Mouse (Mus musculus) brain, embryonic 14.5 days (tissue): ENCODE measurements around the gene Vnn3. TPM values are rescaled to one million over a fixed set of nuclear protein-coding genes. Genes with fewer than 3 reads are reported as not detected.

ENCODE experiments used
- DNase-seq: peaks from one replicate; pipeline ENCODE4 v3.0.0-alpha.2; 2011; ENCODE audit warnings: low read depth
- CTCF ChIP-seq: fragments of 200-500 bp; IDR thresholded peaks from 2 replicates; pipeline ENCODE4 v1.5.1; 2012; ENCODE audit warnings: inconsistent platforms, mild to moderate bottlenecking, moderate library complexity, borderline replicate concordance; ENCODE audit not compliant: insufficient read depth, insufficient read length; ENCODE audit errors: extremely low read depth
- POLR2A ChIP-seq: fragments of 200-500 bp; IDR thresholded peaks from 2 replicates; pipeline ENCODE4 v1.6.1; 2012; ENCODE audit warnings: mild to moderate bottlenecking, inconsistent platforms, borderline replicate concordance; ENCODE audit not compliant: poor library complexity, insufficient read depth, insufficient read length, severe bottlenecking; ENCODE audit errors: extremely low read depth
- polyA plus RNA-seq: library from polyadenylated mRNA; depleted of rRNA; stranded (reverse); fragments of >200 nt; gene quantifications from 2 replicates; pipeline ENCODE4 v1.2.3, GENCODE M21; 2012; rRNA removed

Gene Vnn3
- polyA plus RNA-seq, 1 experiment = 0.10 TPM

DNA sequence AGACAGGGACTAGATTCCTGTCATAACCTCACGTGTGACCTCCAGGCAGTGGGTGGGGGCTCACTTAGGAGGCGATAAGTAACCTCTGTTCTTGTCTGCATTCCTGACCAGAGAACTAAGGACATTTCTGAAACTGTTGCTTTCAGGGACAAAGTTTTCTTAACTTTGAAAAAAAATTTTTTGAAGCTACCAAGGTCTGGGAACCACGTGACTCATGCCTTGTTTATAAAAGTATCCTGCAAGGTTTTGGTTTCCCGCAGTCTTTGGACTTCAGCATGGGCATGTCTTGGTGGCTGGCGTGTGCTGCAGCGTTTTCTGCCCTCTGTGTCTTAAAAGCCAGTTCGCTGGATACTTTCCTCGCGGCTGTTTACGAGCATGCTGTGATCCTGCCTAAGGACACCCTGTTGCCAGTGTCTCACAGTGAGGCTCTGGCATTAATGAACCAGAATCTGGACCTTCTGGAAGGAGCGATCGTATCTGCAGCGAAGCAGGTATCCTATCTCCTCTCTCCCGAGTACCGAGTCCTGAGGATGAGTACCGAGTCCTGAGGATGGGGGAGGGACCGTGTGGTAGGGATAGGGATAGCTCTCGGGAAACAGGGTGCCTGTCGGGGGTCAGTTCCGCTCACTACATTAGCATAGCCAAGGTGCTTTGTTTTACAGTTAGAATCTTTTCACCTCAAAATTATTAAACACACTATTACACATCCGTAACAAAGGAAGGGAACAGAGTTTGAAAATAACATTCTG lies 43.5 kb downstream of the Vnn3 start, which contains the start of gene Vnn1:
Gene Vnn1 (plus strand): TSS at position 88 of the 749 bp plus-strand sequence.
- peak; percentile 5 for DNase-seq
- no peak for TF ChIP-seq CTCF
- no peak for TF ChIP-seq POLR2A

DNA sequence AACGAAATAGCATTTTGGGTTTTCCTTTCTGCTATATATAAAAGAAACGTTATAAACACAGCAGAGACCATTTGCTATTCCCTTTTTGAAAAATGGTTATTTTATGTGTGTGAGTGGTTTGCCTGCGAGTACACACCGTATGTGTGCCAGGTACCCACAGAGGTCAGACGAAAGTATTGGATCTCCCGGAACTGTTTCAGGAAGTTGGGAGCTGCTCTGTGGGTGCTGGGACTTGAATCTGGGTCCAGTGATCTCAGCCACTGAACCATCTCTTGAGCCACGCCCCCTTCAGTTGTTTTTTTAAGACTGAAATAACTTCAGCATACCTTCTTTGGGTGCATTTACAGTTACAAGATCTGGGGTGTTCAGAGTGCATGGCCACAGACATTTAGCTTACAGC lies 44.1 kb downstream of the Vnn3 start:
- TF ChIP-seq POLR2A (no peak), CTCF (no peak)
- DNase-seq = no peak

DNA sequence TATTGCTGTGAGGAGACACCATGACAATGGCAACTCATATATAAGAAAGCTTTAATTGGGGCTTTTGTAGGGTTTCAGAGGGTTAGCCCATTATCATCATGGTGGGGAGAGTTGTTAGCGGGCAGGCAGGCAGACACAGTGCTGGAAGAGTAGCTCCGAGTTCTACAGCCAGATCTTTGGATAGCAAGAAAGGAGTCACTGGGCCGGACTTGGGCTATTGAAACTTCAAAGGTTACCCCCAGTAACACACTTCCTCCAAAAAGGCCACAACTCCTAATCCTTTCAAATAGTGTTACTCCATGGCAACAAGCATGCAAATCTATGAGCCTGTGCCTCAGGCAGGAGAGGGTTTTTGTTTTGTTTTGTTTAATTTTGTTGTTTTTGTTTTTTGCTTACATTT lies 49.9 kb downstream of the Vnn3 start:
- DNase-seq = peak; percentile 58
- TF ChIP-seq CTCF (no peak), POLR2A (no peak)

GRCm38 (mm10) chr10:23905661-23906060 lies 54.4 kb downstream of the Vnn3 start:
- TF ChIP-seq POLR2A (no peak), CTCF (no peak)
- DNase-seq = no peak

Other genes starting within 250 kb of the Vnn3 start
- gene Rps12, start 64.2 kb upstream of the Vnn3 start, polyA plus RNA-seq = 2,858 and 3,479 TPM in 2 replicates
- gene Slc18b1, start 54.5 kb upstream of the Vnn3 start, polyA plus RNA-seq = 25.7 and 28.3 TPM in 2 replicates
- 0.14 and 0.15 TPM in 2 replicates for gene Vnn1, start 43.2 kb downstream of the Vnn3 start, polyA plus RNA-seq
- gene Taar1, start 68.9 kb downstream of the Vnn3 start, polyA plus RNA-seq = not detected in 2 replicates
- gene Taar2, start 87.1 kb downstream of the Vnn3 start, polyA plus RNA-seq = 0.08 TPM in 1 of 2 replicates, not detected in the other
- gene Taar3, start 98.1 kb downstream of the Vnn3 start, polyA plus RNA-seq = not detected in 2 replicates
- gene Taar4, start 109.0 kb downstream of the Vnn3 start, polyA plus RNA-seq = not detected in 2 replicates
- 0.18 TPM in 1 of 2 replicates, not detected in the other for gene Taar5, start 119.2 kb downstream of the Vnn3 start, polyA plus RNA-seq
- gene Taar6, start 134.2 kb downstream of the Vnn3 start, polyA plus RNA-seq = not detected in 2 replicates
- gene Taar7a, start 142.0 kb downstream of the Vnn3 start, polyA plus RNA-seq = not detected in 2 replicates
- not detected in 2 replicates for gene Taar7b, start 148.5 kb downstream of the Vnn3 start, polyA plus RNA-seq
- gene Taar7d, start 175.8 kb downstream of the Vnn3 start, polyA plus RNA-seq = not detected in 2 replicates
- not detected in 2 replicates for gene Taar7e, start 186.2 kb downstream of the Vnn3 start, polyA plus RNA-seq
- gene Taar7f, start 198.0 kb downstream of the Vnn3 start, polyA plus RNA-seq = not detected in 2 replicates
- not detected in 2 replicates for gene Taar8a, start 225.0 kb downstream of the Vnn3 start, polyA plus RNA-seq
- gene Taar8b, start 240.8 kb downstream of the Vnn3 start, polyA plus RNA-seq = not detected in 2 replicates